9 mouse cellular contexts compared by ENCODE assay signal in genomic region chr19:60730281-60730852, GRCm38 (mm10). TPM values are rescaled to one million over a fixed set of nuclear protein-coding genes. Genes with fewer than 3 reads are reported as not detected.
DNase-seq lines count a peak whose midpoint lies in the region; ATAC-seq and TF ChIP-seq lines count a peak whose summit lies in the region.
"Had no signal": no experiment of that assay in that cellular context is flagged by ENCODE, and none has a peak within 500 bp of the region (broad histone marks: within the 10 kb centered on the region; RNA-seq: fewer than 3 reads in every experiment).

No protein-coding gene starts in this region.

- no peaks in the 10 kb centered on the region for H3K9me3 ChIP-seq in kidney, embryonic 14.5 days (ENCODE audit: control insufficient read depth, low read length)
- no peaks in the 10 kb centered on the region for H3K9me3 ChIP-seq in ES-E14 (ENCODE audit: control insufficient read depth, insufficient read depth, low read depth, low read length)
- no peaks in the 10 kb centered on the region for H3K9me3 ChIP-seq in heart, embryonic 10.5 days
- no peaks in the 10 kb centered on the region for H3K9me3 ChIP-seq in liver, embryonic 12.5 days (replicated peaks)

- H3K36me3 ChIP-seq in kidney, embryonic 14.5 days (ENCODE audit: control insufficient read depth, insufficient read depth, low read length), result no peaks in the 10 kb centered on the region
- no peaks in the 10 kb centered on the region for H3K36me3 ChIP-seq in ES-E14 (ENCODE audit: control insufficient read depth, insufficient read depth, low read length, poor library complexity, severe bottlenecking)
- H3K36me3 ChIP-seq in heart, embryonic 10.5 days, result no peaks in the 10 kb centered on the region
- no peaks in the 10 kb centered on the region for H3K36me3 ChIP-seq in liver, embryonic 12.5 days

- peak; percentile 7 for DNase-seq in kidney, adult 11 months
- DNase-seq in ES-E14 (ENCODE audit: low read depth, low spot score), result peak; percentile 48
- peak; percentile 65 for DNase-seq in c-Kit-positive CD71-positive TER-119-negative erythroid progenitor cells, embryonic 14.5 days (ENCODE audit: low read depth)
- DNase-seq in heart, embryonic 10.5 days (ENCODE audit: low spot score), result peak; percentile 64
- peak; percentile 32 for DNase-seq in retina, postnatal 7 days (ENCODE audit: low read depth, low spot score)
- no peak for DNase-seq in right cerebral cortex, adult 2 months (ENCODE audit: low spot score in 2 of 2)

- in situ Hi-C loops in ES-E14 (cut with MboI; ENCODE audit: low sequenced_read_pairs in 2 of 2, unreplicated experiment in 2 of 2), result no loop called here

- no peak overlapping the region for H3K4me3 ChIP-seq in kidney, embryonic 14.5 days (ENCODE audit: low read length)
- H3K4me3 ChIP-seq in ES-E14 (ENCODE audit: insufficient read depth in 1 of 2, low read depth in 1 of 2, low read length in 2 of 2, poor library complexity in 1 of 2, severe bottlenecking in 1 of 2), result no peak overlapping the region
- no peak overlapping the region for H3K4me3 ChIP-seq in heart, embryonic 10.5 days
- H3K4me3 ChIP-seq in liver, embryonic 12.5 days, result no peak overlapping the region
- H3K4me3 ChIP-seq: erythroblast, embryonic 14.5 days had no signal

- H3K27me3 ChIP-seq in kidney, embryonic 14.5 days (ENCODE audit: control insufficient read depth, insufficient read depth, low read length), result no peaks in the 10 kb centered on the region
- no peaks in the 10 kb centered on the region for H3K27me3 ChIP-seq in heart, embryonic 10.5 days (ENCODE audit: insufficient read depth, poor library complexity, severe bottlenecking)
- H3K27me3 ChIP-seq in liver, embryonic 12.5 days (replicated peaks), result peaks cover 30% of the 10 kb centered on the region; the same call in 1 of the 2 replicates

- H3K4me2 ChIP-seq in kidney, embryonic 14.5 days (replicated peaks; ENCODE audit: low read depth, low read length), result no peak overlapping the region
- H3K4me2 ChIP-seq in liver, embryonic 12.5 days, result no peak overlapping the region

- H3K4me1 ChIP-seq in kidney, embryonic 14.5 days (ENCODE audit: control insufficient read depth, insufficient read depth, low read length), result no peaks in the 10 kb centered on the region
- no peaks in the 10 kb centered on the region for H3K4me1 ChIP-seq in ES-E14 (ENCODE audit: control insufficient read depth in 2 of 2, insufficient read depth in 2 of 2, low read length in 2 of 2, poor library complexity in 1 of 2)
- no peaks in the 10 kb centered on the region for H3K4me1 ChIP-seq in heart, embryonic 10.5 days
- peaks cover 8% of the 10 kb centered on the region; the same call in 1 of the 2 replicates for H3K4me1 ChIP-seq in liver, embryonic 12.5 days

- WGBS in kidney, embryonic 14.5 days, result 47% methylated on average over 2 of the region's 2 CpGs
- 45% methylated on average over 2 of the region's 2 CpGs for WGBS in heart, embryonic 10.5 days
- whole genome bisulfite sequencing in liver, embryonic 12.5 days (ENCODE audit: insufficient replicate concordance), result 51% methylated on average over 2 of the region's 2 CpGs

- no peak for ATAC-seq in kidney, embryonic 14.5 days (ENCODE audit: low FRiP score, low TSS enrichment)
- peak; percentile 77 for ATAC-seq in liver, embryonic 12.5 days

- H3K27ac ChIP-seq in kidney, embryonic 14.5 days (ENCODE audit: low read depth, low read length), result no peak overlapping the region
- H3K27ac ChIP-seq in ES-E14 (ENCODE audit: insufficient read depth, low read depth, low read length, poor library complexity, severe bottlenecking), result no peak overlapping the region
- no peak overlapping the region for H3K27ac ChIP-seq in heart, embryonic 10.5 days
- no peak overlapping the region for H3K27ac ChIP-seq in liver, embryonic 12.5 days

- no peak overlapping the region for H3K9ac ChIP-seq in kidney, embryonic 14.5 days (ENCODE audit: low read depth, low read length)
- H3K9ac ChIP-seq in ES-E14 (ENCODE audit: insufficient read depth, low read depth, low read length, poor library complexity, severe bottlenecking), result no peak overlapping the region
- no peak overlapping the region for H3K9ac ChIP-seq in liver, embryonic 12.5 days

TF ChIP-seq in ES-E14, 5 proteins besides CTCF, POLR2A, EP300 and RAD21:
- TF ChIP-seq CHD2 (IDR thresholded peaks at IDR 0.05; ENCODE audit: low read depth, low read length) (no peak), ZC3H11A (IDR thresholded peaks at IDR 0.05; ENCODE audit: borderline replicate concordance, low read depth, low read length) (peak; percentile 66; the same call in 1 of the 2 replicates), ZNF384 (IDR thresholded peaks at IDR 0.05; ENCODE audit: low read depth, low read length) (no peak), HCFC1 (IDR thresholded peaks at IDR 0.05; ENCODE audit: borderline replicate concordance, insufficient read depth, low read length) (no peak), MAFK (IDR thresholded peaks at IDR 0.05; ENCODE audit: insufficient read depth, low read depth, low read length) (no peak)

RNA-seq across cellular contexts. Expression of gene Nanos1, which starts 25.4 kb away (rescaled TPM):
- polyA plus RNA-seq in kidney, embryonic 14.5 days (2014; fragmentation: Nextera tagmentation; extraction: Ambion mirVana), result 1.0 and 1.4 TPM in 2 replicates
- total RNA-seq in ES-E14 (2012; rRNA removed), result 5.4 and 6.9 TPM in 2 replicates
- 1.1 and 1.2 TPM in 2 replicates for polyA plus RNA-seq in heart, embryonic 10.5 days (2016; fragmentation: Nextera tagmentation; extraction: Ambion mirVana)
- 1.3 and 1.6 TPM in 2 replicates for polyA plus RNA-seq in liver, embryonic 12.5 days (2016; fragmentation: Nextera tagmentation; extraction: Ambion mirVana)

Comparison
In these comparisons a context has a peak if more than half of its experiments do, and no peak if none do; other contexts are left out.
1. DNase-seq: peak in kidney, adult 11 months (single experiment), ES-E14 (single experiment), c-Kit-positive CD71-positive TER-119-negative erythroid progenitor cells, embryonic 14.5 days (single experiment), heart, embryonic 10.5 days (single experiment) and retina, postnatal 7 days (single experiment); none in right cerebral cortex, adult 2 months (0 of 2).